In the genomic region with DNA sequence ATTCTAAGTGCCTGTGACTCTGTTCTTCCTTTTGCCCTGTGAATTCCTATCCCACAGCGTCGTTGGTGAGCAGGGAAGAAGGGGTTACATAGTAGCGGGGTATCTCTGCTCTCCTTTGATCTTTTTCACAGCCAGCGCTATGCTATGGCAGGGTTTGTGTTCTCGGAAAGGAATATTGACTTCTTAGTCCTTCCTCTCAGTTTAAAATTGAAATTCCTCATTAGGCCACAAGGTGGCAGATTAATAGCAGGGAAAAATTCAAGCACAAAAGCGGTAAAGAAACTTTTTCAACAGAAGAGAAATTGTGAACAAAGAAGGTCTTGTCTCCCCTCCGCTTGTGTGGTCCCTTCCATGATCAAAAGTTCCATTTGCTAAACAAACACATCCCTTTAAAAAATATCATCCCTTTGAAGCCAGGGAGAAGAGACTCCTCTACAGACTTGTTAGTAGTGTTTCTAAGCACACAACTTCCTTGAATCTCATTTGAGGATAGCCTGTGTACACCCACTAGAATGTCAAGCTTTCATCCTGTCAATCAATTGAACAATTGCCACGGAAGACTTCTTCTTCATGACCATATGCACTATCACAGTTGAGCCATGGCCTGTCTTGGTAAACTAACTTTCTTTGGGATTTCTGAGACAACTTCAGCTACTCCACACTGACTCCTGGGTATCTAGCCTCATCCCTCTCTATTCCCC, we compare ENCODE assay signal across 8 mouse cellular contexts.
A peak's percentile ranks its signal among the peaks of the same experiment; 100 is the strongest.
DNase-seq lines count a peak whose midpoint lies in the region; ATAC-seq lines count a peak whose summit lies in the region.

No protein-coding gene starts in this region.

- no peak overlapping the region for H3K9ac ChIP-seq in embryonic facial prominence, embryonic 15.5 days

- no peaks in the 10 kb centered on the region for H3K4me1 ChIP-seq in embryonic facial prominence, embryonic 15.5 days

- ATAC-seq in cerebellum, adult (ENCODE audit: insufficient number of reproducible peaks, low FRiP score, low TSS enrichment) = no peak
- ATAC-seq in embryonic facial prominence, embryonic 15.5 days (ENCODE audit: insufficient number of reproducible peaks, low FRiP score, low TSS enrichment, low read depth) = no peak

- DNase-seq in cerebellum, adult 18-20 months = peak; percentile 26 to 31
- peak; percentile 11 for DNase-seq in right cerebral cortex, adult 2 months (ENCODE audit: low spot score in 2 of 2)
- no peak for DNase-seq in right cerebral cortex, postnatal 36 days (ENCODE audit: low spot score in 2 of 2)
- peak; percentile 45 for DNase-seq in kidney, postnatal 14 days
- DNase-seq in natural killer cell, adult 2 months (ENCODE audit: low spot score in 2 of 2) = peak; percentile 4 to 8
- no peak for DNase-seq in urinary bladder, postnatal 14 days (ENCODE audit: low spot score)

- WGBS in embryonic facial prominence, embryonic 15.5 days = under 1% methylated on average over 8 of the region's 8 CpGs

- no peaks in the 10 kb centered on the region for H3K36me3 ChIP-seq in embryonic facial prominence, embryonic 15.5 days

- no peaks in the 10 kb centered on the region for H3K9me3 ChIP-seq in embryonic facial prominence, embryonic 15.5 days (replicated peaks)

- H3K27ac ChIP-seq in embryonic facial prominence, embryonic 15.5 days (replicated peaks) = no peak overlapping the region

- no peaks in the 10 kb centered on the region for H3K27me3 ChIP-seq in embryonic facial prominence, embryonic 15.5 days

- H3K4me3 ChIP-seq in embryonic facial prominence, embryonic 15.5 days (replicated peaks) = no peak overlapping the region

- 0 out of 2 replicates have a peak overlapping the region, but pooled peaks have one; percentile 11 for H3K4me2 ChIP-seq in embryonic facial prominence, embryonic 15.5 days (replicated peaks)

Comparison
In these comparisons a context has a peak if more than half of its experiments do, and no peak if none do; other contexts are left out.
1. DNase-seq: peak in cerebellum, adult 18-20 months (2 of 2), right cerebral cortex, adult 2 months (2 of 2), kidney, postnatal 14 days (single experiment) and natural killer cell, adult 2 months (2 of 2); none in right cerebral cortex, postnatal 36 days (0 of 2) and urinary bladder, postnatal 14 days (single experiment).